Mouse (Mus musculus): Measurements from ENCODE around the gene Klhl15. TPM values are rescaled to one million over a fixed set of nuclear protein-coding genes. Genes with fewer than 3 reads are reported as not detected.
"Not testable (repeated sequence)": the region's sequence is repeated elsewhere in the genome, so short reads cannot be mapped to it uniquely, and the experiment has no call there.

The Klhl15 gene
- polyA plus RNA-seq (2012; rRNA removed) = 3.1 and 5.9 TPM in 2 replicates

DNA sequence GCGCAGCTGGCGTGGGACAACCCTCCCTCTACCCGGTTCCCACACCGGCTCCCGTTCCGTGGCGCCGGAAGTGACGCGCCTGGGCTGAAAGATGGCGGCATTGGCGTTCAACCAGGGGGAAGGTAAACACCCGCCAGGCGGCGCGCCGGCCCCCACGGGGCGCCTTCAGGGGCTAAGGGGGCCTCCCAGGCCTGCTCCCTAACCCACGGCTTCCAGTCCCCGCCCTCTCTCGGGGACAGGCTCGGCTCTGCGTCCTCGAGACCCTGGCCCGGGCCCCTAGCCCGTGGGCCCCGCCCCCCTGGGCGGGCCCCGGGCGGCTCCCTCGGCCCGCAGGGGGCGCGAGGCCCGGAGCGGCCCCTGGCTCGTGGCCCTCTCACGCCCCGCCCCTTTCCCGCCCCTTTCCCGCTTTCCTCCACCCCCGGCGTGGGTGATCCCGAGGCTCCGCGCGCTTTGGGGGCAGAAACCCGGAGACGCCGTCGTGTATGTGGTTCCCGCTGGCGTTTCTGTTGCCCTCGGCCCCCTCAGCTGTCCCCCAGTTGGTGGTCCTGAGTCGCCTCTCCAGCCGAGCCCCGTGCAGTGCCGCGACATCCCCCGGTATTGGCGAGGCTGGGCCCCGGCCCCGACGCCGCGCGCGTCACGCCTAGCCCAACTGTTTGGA is at the start of gene Klhl15:
Gene Klhl15, plus strand, starts transcription at position 68 of the 658 bp plus-strand sequence.
- WGBS = 7% methylated on average over 61 of the region's 70 CpGs
- DNase-seq (ENCODE audit: low read depth, low spot score) = peak; percentile 42

DNA sequence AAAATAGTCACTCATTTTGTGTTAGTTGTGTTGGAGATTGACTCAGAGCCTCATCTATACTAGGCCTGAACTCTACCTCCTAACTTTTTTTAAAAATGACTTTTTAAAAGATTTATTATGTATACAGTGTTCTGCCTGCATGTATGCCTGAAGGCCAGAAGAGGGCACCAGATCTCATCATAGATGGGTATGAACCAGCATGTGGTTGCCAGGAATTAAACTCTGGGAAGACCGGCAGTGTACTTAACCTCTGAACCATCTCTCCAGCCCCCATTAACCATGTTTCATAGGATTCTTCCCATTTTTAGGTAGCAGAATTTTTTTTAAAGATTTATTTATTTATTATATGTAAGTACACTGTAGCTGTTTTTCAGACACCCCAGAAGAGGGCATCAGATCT is 49.2 kb upstream of the Klhl15 start:
- 34% methylated on average over 1 of the region's 1 CpGs for WGBS
- no peak for DNase-seq (ENCODE audit: low read depth, low spot score)

DNA sequence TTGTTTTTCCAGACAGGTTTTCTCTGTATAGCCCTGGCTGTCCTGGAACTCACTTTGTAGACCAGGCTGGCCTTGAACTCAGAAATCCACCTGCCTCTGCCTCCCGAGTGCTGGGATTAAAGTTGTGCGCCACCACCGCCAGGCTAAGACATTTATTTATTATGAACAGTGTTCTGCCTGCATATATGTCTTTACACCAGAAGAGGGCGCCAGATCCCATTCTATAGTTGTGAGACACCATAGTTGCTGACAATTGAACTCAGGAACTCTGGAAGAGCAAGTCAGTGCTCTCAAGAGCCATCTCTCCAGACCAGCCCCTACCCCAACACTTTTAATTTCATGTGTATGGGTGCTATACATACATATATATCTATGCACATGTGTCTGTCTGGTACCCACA is 40.5 kb upstream of the Klhl15 start:
- DNase-seq (ENCODE audit: low read depth, low spot score) = not testable (repeated sequence)
- 62% methylated on average over 4 of the region's 4 CpGs for WGBS

DNA sequence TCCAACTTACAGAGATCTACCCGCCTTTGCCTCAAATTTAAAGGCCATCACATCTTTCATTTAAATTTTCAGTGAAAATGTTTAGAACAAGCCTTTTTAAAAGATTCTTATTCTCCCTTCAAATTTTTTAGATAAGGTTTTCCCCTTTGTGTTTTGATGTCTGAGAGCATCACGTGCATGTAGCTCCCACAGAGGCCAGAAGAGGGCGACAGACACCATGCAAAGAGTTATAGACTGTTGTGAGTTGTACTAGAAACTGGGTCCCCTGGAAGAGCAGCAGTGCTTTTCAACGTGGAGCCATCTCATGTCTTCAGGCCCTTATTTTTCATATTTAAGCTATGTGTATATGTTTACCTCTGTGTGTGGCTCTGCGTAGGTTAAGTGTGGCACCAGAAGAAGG is 36.6 kb upstream of the Klhl15 start:
- 89% methylated on average over 5 of the region's 5 CpGs for WGBS
- DNase-seq (ENCODE audit: low read depth, low spot score) = no peak

DNA sequence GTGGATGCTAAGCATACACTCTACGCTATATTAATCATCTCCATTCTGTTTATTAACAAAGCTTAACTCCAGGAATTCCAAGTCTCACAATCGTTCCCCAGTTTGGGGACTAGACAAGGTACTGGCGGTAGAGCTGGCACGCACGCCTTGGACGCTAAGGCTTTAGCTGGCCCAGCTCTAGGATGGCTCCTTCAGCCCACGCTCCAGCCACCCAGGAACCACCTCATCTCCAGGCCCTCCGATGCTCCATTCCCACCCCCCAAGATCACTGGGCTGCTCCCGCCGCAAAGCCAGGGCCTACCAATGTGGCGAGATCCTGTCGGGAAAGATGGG is 22.2 kb upstream of the Klhl15 start:
- 0% methylated on average over 12 of the region's 12 CpGs for WGBS
- DNase-seq (ENCODE audit: low read depth, low spot score) = no peak

DNA sequence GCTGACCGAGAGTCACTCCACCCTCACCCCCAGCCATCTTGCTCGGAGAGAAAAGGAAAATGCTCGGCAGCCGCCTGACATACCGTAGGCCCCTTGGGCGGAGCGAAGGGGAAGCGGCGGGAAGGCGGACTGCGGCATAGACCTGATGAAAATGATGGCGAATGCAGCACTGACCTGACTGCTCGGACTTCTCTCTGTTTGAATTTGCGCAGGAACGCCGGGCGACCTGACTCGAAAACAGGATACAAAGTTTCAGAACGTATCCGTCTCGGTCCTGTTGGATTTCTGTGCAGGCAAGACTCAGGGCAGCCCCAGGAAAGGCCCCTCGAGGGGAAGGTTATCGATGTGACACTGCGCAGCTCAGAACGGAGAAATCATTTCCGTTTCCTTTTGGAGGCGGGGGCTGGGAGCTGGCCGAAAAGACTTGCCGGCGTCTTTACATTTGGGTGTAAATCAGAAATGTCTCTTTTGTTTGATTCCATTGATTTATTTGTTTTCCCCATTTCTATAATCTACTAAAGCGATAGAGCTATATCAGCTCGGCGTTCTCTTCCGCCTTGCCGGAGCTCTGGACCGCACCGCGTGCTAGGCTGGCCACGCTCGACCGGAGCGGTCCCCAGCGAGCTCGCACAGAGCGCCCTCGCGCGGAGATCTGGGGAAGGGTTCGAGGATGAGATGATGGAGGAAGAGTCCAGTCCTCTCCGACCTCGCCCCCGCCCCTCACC is 21.6 kb upstream of the Klhl15 start, which contains the start of gene Eif2s3x:
Gene Eif2s3x, minus strand, starts transcription at position 266 of the 725 bp plus-strand sequence.
- peak; percentile 32 for DNase-seq (ENCODE audit: low read depth, low spot score)
- under 1% methylated on average over 52 of the region's 52 CpGs for WGBS

DNA sequence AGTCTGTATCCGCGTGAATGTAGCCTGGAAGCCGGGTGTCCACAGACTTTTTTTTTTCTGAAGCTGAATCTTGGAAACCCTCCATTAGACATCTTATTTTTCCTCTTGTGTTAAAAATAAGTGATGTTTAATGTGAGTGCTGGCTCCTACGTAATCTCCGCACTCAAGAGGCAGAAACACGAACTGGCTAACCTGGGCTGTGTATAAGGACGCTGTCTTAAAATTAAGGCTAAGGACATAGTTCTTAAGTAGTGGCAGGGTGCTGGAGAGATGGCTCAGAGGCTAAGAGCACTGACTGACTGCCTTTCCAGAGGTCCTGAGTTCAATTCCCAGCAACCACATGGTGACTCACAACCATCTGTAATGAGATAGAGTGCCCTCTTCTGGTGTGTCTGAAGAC is 21.0 kb upstream of the Klhl15 start:
- WGBS = 6% methylated on average over 7 of the region's 7 CpGs
- DNase-seq (ENCODE audit: low read depth, low spot score) = no peak

DNA sequence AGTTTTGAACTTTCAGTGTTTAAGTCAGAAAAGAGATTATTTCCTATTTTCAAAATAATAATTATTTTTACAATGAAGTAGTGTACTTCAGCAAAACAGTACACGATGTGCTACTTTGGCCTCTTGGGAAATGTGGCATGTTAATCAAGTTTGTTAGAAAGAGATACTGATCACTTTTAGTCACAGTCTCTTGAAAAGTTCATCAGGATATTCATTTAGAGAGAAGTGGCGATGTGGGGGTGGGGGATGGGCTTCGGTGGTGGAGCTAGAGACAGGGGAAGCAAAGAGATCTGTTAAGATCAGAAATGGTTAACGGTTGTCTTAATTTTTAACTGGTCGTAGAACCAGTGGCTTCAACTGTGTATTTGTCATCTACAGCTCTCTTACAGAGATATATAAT is 967 bp upstream of the Klhl15 start:
- WGBS = 35% methylated on average over 5 of the region's 5 CpGs
- no peak for DNase-seq (ENCODE audit: low read depth, low spot score)

DNA sequence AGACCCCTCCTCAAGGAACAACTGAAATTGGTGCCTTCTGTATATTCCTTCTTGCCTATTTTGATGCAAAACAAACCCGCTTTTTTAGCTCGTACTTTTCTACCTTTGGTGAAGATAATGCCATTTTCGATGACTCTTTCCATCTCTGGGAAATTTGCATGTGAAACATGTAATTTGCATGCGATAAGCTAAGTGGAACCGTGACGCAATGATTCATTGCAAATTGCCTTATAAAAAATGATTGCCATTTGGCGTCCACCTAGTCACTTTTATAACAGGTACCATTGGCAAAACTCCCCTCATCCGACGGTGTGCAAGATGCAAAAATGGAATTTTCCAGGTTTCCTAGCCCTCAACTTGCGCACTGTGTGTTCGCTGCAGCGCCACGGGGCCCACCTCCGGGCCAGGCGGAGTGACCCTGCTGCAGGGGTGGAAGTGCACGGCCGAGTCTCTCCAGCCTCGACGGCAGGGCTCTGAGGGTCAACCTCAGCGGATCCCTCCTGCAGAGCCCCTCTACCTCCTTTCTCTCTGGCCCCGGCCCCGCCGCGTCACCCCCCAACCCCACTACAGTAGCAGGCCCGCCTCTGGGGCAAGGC is 365 bp upstream of the Klhl15 start:
- WGBS = 10% methylated on average over 25 of the region's 25 CpGs
- peak; percentile 13 for DNase-seq (ENCODE audit: low read depth, low spot score)

DNA sequence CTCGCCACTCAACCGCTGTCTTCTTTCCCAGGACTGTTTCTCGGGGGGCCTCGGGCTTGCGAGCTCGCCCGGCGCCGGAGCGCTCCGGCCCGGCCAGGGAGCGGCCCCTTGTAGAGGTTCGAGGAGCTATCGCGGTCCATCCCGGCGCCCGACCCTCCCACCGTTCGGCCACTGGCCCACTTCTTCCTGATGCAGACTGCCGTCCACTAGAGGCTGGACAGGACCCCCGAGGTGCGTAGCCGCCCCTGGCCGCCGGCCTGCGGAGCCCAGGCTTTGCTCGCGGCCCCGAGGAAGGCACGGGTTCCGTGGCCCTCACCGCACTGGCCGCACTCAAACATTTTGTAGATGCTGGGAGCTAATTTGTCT is 774 bp downstream of the Klhl15 start:
- DNase-seq (ENCODE audit: low read depth, low spot score) = no peak
- WGBS = 16% methylated on average over 35 of the region's 35 CpGs

DNA sequence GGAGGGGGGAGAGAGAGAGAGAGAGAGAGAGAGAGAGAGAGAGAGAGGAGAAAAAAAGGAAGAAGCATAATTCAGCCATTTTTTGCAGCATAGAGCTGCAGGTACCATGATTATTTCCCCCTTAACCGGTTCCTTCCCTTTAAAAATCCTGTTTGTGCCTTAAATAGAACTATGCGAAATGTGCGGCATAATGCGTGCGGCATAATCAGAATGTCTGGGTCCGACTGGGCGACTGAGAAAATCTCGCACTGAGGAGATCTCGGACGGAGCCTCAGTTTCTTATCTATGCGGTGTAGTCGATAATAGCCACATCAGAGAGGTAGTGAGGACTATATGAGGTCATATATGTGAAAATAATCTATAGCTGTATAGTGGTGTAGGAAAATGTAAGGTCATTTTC is 1.2 kb downstream of the Klhl15 start:
- WGBS = 28% methylated on average over 12 of the region's 12 CpGs
- DNase-seq (ENCODE audit: low read depth, low spot score) = no peak

DNA sequence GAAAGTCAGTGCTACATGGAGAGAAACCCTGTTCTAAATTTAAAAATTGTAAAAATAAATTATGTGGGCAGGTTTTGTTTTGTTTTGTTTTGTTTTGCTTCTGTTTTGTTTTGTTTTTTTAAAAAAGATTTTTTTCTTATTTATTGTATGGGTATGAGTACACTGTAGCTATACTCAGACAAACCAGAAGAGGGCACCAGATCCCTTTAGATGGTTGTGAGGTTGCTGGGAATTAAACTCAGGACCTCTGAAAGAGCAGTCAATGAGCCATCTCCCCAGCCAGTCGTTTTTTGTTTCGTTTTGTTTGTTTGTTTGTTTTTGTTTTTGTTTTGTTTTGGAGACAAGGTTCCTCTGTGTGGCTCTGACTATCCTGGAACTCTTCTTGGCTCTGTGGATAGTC is 54.5 kb downstream of the Klhl15 start:
- WGBS = 14% methylated on average over 2 of the region's 2 CpGs
- no peak for DNase-seq (ENCODE audit: low read depth, low spot score)

DNA sequence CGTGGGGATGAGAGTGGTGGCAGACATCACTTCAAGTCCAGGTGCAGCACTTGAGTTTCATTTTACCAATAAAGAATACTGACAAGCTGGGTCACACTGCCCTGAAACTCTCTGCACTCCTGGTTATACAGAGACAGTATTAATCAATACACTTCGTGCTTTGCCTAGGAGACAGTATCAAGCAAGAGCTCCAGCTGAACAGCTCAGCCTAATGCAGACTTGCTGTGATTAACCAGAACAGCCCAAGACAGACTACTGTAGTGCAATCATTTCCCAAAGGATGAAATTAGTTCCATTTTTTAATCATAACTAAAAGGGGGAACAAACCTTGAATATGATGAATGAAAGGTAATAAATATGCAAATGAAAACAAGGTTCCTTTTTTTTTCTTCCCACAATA is 68.5 kb downstream of the Klhl15 start:
- 48% methylated on average over 2 of the region's 2 CpGs for WGBS
- DNase-seq (ENCODE audit: low read depth, low spot score) = no peak

DNA sequence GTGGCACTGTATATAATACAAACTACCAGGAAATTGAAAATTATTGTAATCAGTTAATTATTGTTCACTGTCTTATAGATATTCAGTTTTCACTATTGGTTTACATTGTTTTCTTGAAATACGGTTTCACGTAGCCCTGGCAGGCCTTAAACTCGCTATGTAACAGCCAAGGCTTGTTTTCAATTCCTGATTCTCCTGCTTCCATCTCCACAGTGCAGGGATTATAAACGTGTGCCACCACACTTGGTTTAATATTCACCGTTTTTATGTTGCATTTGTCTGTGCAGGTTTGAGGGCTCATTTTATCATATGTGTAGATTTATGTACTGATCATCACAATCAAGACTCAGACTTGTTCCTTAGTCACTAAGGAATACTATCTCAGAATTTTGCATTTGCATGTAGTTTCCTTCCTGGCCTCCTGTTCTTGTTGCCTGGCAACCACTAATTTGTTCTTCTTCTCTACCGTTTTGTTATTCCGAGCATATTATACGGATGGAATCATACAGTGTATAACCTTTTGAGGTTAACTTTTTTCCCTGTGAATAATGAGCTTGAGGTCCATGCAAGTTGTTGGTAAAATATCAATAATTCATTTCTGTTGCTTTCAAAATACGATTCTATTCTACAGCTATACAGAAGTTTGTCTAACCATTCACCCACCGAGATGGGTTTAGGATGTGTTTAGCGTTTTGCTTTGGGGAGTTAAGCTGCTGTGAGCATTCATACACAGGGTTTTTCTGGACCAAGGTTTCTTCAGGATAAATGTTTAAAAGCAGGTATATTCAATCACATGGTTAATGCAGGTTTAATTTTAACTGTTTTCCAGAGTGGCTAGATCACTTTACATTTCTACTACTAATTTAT is 86.9 kb downstream of the Klhl15 start:
- 75% methylated on average over 11 of the region's 11 CpGs for WGBS
- no peak for DNase-seq (ENCODE audit: low read depth, low spot score)

Other genes with a start within 250 kb of the Klhl15 start
- gene Zfx, start 110.9 kb upstream of the Klhl15 start, polyA plus RNA-seq (2012; rRNA removed) = 3.6 and 7.8 TPM in 2 replicates
- 41.5 and 52.1 TPM in 2 replicates for gene Eif2s3x, start 21.7 kb upstream of the Klhl15 start, polyA plus RNA-seq (2012; rRNA removed)
- not detected in 2 replicates for gene Fam90a1b, start 132.2 kb downstream of the Klhl15 start, polyA plus RNA-seq (2012; rRNA removed)
- 9.1 and 12.9 TPM in 2 replicates for gene Apoo, start 132.5 kb downstream of the Klhl15 start, polyA plus RNA-seq (2012; rRNA removed)